Mouse (Mus musculus): ENCODE results near the gene Arhgap19. TPM values are rescaled to one million over a fixed set of nuclear protein-coding genes. Genes with fewer than 3 reads are reported as not detected.

Gene Arhgap19
- polyA plus RNA-seq, 1 experiment from 2014 or later = 13.6 TPM

- no peak overlapping the region for H3K27ac ChIP-seq (ENCODE audit: low read length)
- peaks cover 68% of the 10 kb centered on the region for H3K27me3 ChIP-seq (ENCODE audit: control insufficient read depth, insufficient read depth, low read length)
- ATAC-seq (replicated peaks; ENCODE audit: extremely low read depth, insufficient read depth, low FRiP score) = no peak
- H3K36me3 ChIP-seq (ENCODE audit: control insufficient read depth, insufficient read depth) = no peaks in the 10 kb centered on the region
- no peak overlapping the region for H3K4me3 ChIP-seq (ENCODE audit: low read length)
- H3K9me3 ChIP-seq (replicated peaks; ENCODE audit: control insufficient read depth, low read length) = no peaks in the 10 kb centered on the region
- no peak overlapping the region for H3K9ac ChIP-seq (ENCODE audit: low read length)
- WGBS = 10% methylated on average over 4 of the region's 4 CpGs
- no peak overlapping the region for H3K4me2 ChIP-seq (ENCODE audit: low read depth, low read length)
- H3K4me1 ChIP-seq (ENCODE audit: control insufficient read depth, insufficient read depth, low read length) = peaks cover 6% of the 10 kb centered on the region; the same call in 1 of the 2 replicates
Measured at GRCm38 (mm10) chr19:41738896-41739295, 63.0 kb downstream of the Arhgap19 start.

- H3K9me3 ChIP-seq (replicated peaks; ENCODE audit: control insufficient read depth, low read length) = no peaks in the 10 kb centered on the region
- ATAC-seq (replicated peaks; ENCODE audit: extremely low read depth, insufficient read depth, low FRiP score) = no peak
- no peaks in the 10 kb centered on the region for H3K36me3 ChIP-seq (ENCODE audit: control insufficient read depth, insufficient read depth)
- peaks cover 64% of the 10 kb centered on the region for H3K27me3 ChIP-seq (ENCODE audit: control insufficient read depth, insufficient read depth, low read length)
- 8% methylated on average over 14 of the region's 14 CpGs for WGBS
- H3K4me2 ChIP-seq (ENCODE audit: low read depth, low read length) = peak overlapping the region; percentile 39; the same call in 1 of the 2 replicates
- peaks cover 6% of the 10 kb centered on the region; the same call in 1 of the 2 replicates for H3K4me1 ChIP-seq (ENCODE audit: control insufficient read depth, insufficient read depth, low read length)
- no peak overlapping the region for H3K9ac ChIP-seq (ENCODE audit: low read length)
- H3K4me3 ChIP-seq (ENCODE audit: low read length) = no peak overlapping the region
- no peak overlapping the region for H3K27ac ChIP-seq (ENCODE audit: low read length)
Measured at GRCm38 (mm10) chr19:41738429-41738805, 63.4 kb downstream of the Arhgap19 start.

DNA sequence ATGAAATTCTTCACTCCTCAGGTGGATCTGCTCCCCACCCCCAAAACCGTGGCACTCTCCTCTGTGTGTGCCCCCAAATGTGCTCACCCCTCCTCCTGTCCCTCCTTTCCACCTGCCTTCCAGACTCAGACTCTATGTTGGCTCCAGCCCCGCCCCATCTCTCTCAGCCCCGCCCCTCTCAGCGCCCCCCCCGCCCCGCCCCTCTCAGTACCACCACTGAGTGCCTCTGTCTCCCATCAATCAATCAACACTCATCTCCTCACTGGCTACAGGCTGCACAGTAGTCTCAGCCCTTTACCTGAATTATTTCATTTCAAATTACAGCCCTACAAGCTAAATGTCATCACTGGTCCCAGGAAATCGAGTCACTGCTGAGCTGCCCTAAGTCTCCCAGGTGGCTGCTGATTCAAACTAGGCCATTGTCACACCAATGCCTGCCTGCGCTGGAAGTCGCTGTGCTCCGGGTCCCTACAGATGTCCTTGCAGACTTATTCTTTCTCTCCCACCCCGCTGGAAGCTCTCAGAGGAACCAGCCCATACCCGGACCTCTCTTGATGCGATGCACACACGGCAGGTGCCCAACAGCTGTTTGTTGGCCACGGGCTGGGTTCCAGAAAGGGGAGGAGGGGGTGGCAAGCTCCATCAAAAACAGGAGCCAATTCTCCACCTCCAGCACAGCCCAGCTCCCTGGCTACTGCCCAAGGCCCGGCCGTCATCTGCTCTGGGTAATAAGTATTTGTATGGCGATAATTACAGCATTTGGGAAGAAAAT, 64.0 kb downstream of the Arhgap19 start:
- ATAC-seq (replicated peaks; ENCODE audit: extremely low read depth, insufficient read depth, low FRiP score) = no peak
- WGBS = under 1% methylated on average over 16 of the region's 18 CpGs
- no peak overlapping the region for H3K4me3 ChIP-seq (ENCODE audit: low read length)
- peaks cover 4% of the 10 kb centered on the region; the same call in 1 of the 2 replicates for H3K4me1 ChIP-seq (ENCODE audit: control insufficient read depth, insufficient read depth, low read length)
- peak overlapping the region; percentile 39; the same call in 1 of the 2 replicates for H3K4me2 ChIP-seq (ENCODE audit: low read depth, low read length)
- H3K9ac ChIP-seq (ENCODE audit: low read length) = no peak overlapping the region
- no peaks in the 10 kb centered on the region for H3K9me3 ChIP-seq (replicated peaks; ENCODE audit: control insufficient read depth, low read length)
- H3K27me3 ChIP-seq (ENCODE audit: control insufficient read depth, insufficient read depth, low read length) = peaks cover 58% of the 10 kb centered on the region
- no peak overlapping the region for H3K27ac ChIP-seq (ENCODE audit: low read length)
- no peaks in the 10 kb centered on the region for H3K36me3 ChIP-seq (ENCODE audit: control insufficient read depth, insufficient read depth)

- Histone ChIP-seq H3K9me3 (replicated peaks; ENCODE audit: control insufficient read depth, low read length) (0 out of 2 replicates have a peak, but pooled peaks cover 8% of the 10 kb centered on the region), H3K4me3 (ENCODE audit: low read length) (no peak overlapping the region), H3K4me1 (ENCODE audit: control insufficient read depth, insufficient read depth, low read length) (peaks cover 4% of the 10 kb centered on the region; the same call in 1 of the 2 replicates), H3K27me3 (ENCODE audit: control insufficient read depth, insufficient read depth, low read length) (peaks cover 29% of the 10 kb centered on the region), H3K9ac (ENCODE audit: low read length) (no peak overlapping the region), H3K36me3 (ENCODE audit: control insufficient read depth, insufficient read depth) (no peaks in the 10 kb centered on the region), H3K27ac (ENCODE audit: low read length) (no peak overlapping the region), H3K4me2 (ENCODE audit: low read depth, low read length) (no peak overlapping the region)
- 21% methylated on average over 10 of the region's 10 CpGs for WGBS
- no peak for ATAC-seq (replicated peaks; ENCODE audit: extremely low read depth, insufficient read depth, low FRiP score)
Measured at GRCm38 (mm10) chr19:41734685-41735084, 67.2 kb downstream of the Arhgap19 start.

DNA sequence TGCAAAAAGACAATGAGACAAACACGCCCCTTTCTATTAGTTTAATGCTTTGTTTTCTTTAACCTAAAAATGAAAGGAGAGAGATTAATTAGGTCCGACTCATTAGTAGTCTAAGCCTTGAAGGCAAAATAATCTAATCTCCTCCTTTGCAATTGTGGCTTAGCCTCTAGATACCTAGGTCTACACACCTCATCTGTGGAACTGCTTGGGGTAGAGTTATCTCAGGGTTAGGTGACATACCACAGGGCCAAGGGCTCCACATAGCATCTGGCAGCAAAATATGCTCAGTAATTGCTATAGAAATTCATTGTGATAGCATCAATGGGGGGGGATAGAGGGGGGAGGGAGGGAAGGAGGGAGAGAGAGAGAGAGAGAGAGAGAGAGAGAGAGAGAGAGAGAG, 76.4 kb downstream of the Arhgap19 start:
- ATAC-seq (replicated peaks; ENCODE audit: extremely low read depth, insufficient read depth, low FRiP score) = no peak
- Histone ChIP-seq H3K4me3 (ENCODE audit: low read length) (no peak overlapping the region), H3K4me2 (ENCODE audit: low read depth, low read length) (no peak overlapping the region), H3K9ac (ENCODE audit: low read length) (no peak overlapping the region), H3K36me3 (ENCODE audit: control insufficient read depth, insufficient read depth) (no peaks in the 10 kb centered on the region), H3K4me1 (ENCODE audit: control insufficient read depth, insufficient read depth, low read length) (no peaks in the 10 kb centered on the region), H3K9me3 (replicated peaks; ENCODE audit: control insufficient read depth, low read length) (no peaks in the 10 kb centered on the region), H3K27ac (ENCODE audit: low read length) (no peak overlapping the region), H3K27me3 (ENCODE audit: control insufficient read depth, insufficient read depth, low read length) (no peaks in the 10 kb centered on the region)
- 74% methylated on average over 2 of the region's 2 CpGs for WGBS

- Histone ChIP-seq H3K9me3 (replicated peaks; ENCODE audit: control insufficient read depth, low read length) (no peaks in the 10 kb centered on the region), H3K27me3 (ENCODE audit: control insufficient read depth, insufficient read depth, low read length) (no peaks in the 10 kb centered on the region), H3K4me3 (ENCODE audit: low read length) (no peak overlapping the region), H3K27ac (ENCODE audit: low read length) (no peak overlapping the region), H3K4me2 (ENCODE audit: low read depth, low read length) (no peak overlapping the region), H3K4me1 (ENCODE audit: control insufficient read depth, insufficient read depth, low read length) (no peaks in the 10 kb centered on the region), H3K36me3 (ENCODE audit: control insufficient read depth, insufficient read depth) (no peaks in the 10 kb centered on the region), H3K9ac (ENCODE audit: low read length) (no peak overlapping the region)
- 48% methylated on average over 8 of the region's 9 CpGs for WGBS
- no peak for ATAC-seq (replicated peaks; ENCODE audit: extremely low read depth, insufficient read depth, low FRiP score)
Measured at GRCm38 (mm10) chr19:41724831-41725470, 76.9 kb downstream of the Arhgap19 start.

DNA sequence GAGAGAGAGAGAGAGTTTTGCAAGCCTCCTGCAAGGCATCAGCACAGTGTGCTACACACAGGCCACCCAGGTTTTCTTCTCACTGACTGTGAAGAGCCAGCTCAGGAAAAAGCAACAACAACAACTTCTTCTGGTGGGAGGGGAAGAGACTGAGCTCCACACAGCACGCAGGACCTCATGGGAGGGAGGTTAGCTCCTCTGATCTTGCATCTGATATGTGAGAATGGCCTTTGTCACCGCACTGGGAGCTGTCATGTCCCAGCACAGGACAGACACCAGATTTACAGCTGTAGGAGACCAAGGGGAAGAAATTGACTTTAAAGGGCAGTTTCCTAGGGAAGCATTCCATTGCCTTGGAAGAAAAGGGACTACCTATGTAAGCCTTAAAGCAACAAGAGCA, 78.5 kb downstream of the Arhgap19 start:
- ATAC-seq (replicated peaks; ENCODE audit: extremely low read depth, insufficient read depth, low FRiP score) = no peak
- Histone ChIP-seq H3K4me3 (ENCODE audit: low read length) (no peak overlapping the region), H3K9me3 (replicated peaks; ENCODE audit: control insufficient read depth, low read length) (no peaks in the 10 kb centered on the region), H3K27me3 (ENCODE audit: control insufficient read depth, insufficient read depth, low read length) (no peaks in the 10 kb centered on the region), H3K27ac (ENCODE audit: low read length) (no peak overlapping the region), H3K4me1 (ENCODE audit: control insufficient read depth, insufficient read depth, low read length) (no peaks in the 10 kb centered on the region), H3K4me2 (ENCODE audit: low read depth, low read length) (no peak overlapping the region), H3K9ac (ENCODE audit: low read length) (no peak overlapping the region), H3K36me3 (ENCODE audit: control insufficient read depth, insufficient read depth) (no peaks in the 10 kb centered on the region)
- 17% methylated on average over 2 of the region's 2 CpGs for WGBS

GRCm38 (mm10) chr19:41719436-41719835, 82.4 kb downstream of the Arhgap19 start:
- ATAC-seq (replicated peaks; ENCODE audit: extremely low read depth, insufficient read depth, low FRiP score) = no peak
- Histone ChIP-seq H3K9ac (ENCODE audit: low read length) (no peak overlapping the region), H3K4me2 (ENCODE audit: low read depth, low read length) (no peak overlapping the region), H3K4me3 (ENCODE audit: low read length) (no peak overlapping the region), H3K9me3 (replicated peaks; ENCODE audit: control insufficient read depth, low read length) (no peaks in the 10 kb centered on the region), H3K27ac (ENCODE audit: low read length) (no peak overlapping the region), H3K27me3 (ENCODE audit: control insufficient read depth, insufficient read depth, low read length) (no peaks in the 10 kb centered on the region; the same call in 1 of the 2 replicates), H3K4me1 (ENCODE audit: control insufficient read depth, insufficient read depth, low read length) (no peaks in the 10 kb centered on the region), H3K36me3 (ENCODE audit: control insufficient read depth, insufficient read depth) (no peaks in the 10 kb centered on the region)
- WGBS = 77% methylated on average over 8 of the region's 8 CpGs

Measured in heart, embryonic 16.5 days (tissue).